Mouse (Mus musculus) ES-CJ7 (cell line): ENCODE results near the gene Duox1.

Experiments used
- DNase-seq: peaks from one replicate; pipeline ENCODE4 v3.0.0; 2011; ENCODE audit warnings: low read depth, low spot score

The Duox1 gene

DNA sequence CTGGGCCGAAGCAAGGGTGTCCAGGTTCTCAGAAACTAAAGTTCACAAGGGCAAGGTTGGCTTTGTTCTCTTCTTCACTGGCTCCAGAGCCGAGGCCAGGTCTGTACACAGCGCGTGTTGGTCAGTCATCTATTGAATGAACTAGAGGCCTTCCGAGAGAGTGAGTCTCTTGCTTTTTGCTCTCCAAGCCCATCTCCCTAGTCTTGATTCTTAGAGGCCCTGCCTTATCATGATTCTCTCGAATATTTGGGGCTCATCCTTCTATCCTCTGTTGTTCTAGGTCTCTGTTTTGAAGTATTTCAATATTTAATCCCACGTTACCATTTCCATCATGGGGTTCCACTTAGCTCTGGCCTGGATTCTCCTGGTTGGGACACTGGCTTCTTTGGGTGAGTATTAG lies at the start of gene Duox1:
Duox1 (plus strand) TSS at position 301 of the 400 bp plus-strand sequence.
- DNase-seq = no peak

DNA sequence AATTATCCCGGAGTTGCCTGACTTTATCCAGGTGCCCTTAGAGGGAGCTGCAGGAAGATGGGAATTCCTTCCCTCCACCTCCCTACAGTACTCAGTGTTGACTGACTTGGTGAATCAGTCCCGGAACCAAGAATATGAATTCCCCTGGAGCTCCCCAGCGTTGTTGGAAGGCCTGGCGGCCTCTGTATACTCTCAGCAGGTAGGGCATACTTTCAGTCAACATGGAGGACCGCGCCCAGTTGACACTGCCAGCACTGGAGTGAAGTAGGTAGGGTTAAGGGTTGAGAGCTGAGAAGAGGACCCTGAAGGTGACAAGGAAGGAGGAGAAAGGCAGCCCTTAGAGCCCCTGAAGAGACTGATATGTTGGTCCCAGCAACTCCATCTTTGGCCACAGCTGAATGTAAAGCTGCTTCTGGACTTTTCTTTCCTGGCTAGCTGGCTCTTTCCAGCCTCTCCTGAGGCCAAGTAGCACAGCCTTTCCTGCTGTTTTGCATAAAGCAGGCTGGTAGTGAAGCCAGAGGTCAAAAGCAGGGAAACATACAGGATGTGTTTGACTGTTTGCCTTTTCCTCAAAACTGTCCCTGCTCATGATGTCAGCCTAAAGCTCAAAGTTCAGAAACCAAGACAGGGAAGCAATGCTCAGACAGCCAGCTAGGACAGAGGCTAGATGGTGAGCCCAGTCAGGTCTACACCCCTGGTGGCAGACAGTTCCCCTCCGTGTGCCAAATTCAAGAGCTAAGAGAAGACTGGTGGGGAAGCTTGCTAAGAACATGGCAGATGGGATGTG lies 48.9 kb upstream of the Duox1 start:
- DNase-seq = no peak

DNA sequence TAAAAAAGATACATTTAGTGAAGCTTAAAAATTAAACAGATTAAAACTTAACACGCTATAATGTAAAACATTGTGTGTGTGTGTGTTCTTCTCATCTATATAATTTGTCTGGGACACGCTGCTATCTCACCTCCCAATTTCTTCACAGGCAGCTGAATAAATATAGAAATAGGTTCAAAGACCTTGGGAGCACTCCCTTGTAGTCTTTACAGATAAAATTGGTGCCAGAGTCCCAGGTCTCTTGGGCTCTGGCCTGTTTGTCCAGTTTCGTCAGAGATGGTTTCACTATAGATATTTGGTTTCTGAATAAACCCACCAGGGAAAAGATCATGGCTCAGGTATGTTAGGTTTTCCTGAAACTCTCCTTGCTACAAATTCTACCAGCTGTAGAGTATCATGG lies 36.7 kb upstream of the Duox1 start:
- no peak for DNase-seq

DNA sequence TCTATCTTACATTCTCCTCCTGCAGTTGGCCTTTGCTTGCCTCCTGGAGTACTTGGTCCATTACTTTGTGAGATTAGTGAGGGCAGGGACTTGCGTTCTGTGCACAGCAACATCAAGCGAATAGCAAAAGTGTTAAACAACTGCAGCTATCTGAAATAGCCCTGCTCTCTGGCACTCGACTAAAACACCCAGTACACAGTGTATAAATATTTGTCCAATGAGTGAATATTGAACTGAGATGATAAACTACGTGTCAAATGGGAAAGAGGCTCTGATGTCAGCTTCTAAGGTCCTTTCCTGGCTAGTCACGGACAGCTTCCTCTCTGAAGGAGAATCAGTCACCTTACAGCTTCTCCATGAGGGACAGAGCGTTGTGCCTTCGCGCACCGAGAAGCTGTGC lies 31.4 kb upstream of the Duox1 start:
- no peak for DNase-seq

DNA sequence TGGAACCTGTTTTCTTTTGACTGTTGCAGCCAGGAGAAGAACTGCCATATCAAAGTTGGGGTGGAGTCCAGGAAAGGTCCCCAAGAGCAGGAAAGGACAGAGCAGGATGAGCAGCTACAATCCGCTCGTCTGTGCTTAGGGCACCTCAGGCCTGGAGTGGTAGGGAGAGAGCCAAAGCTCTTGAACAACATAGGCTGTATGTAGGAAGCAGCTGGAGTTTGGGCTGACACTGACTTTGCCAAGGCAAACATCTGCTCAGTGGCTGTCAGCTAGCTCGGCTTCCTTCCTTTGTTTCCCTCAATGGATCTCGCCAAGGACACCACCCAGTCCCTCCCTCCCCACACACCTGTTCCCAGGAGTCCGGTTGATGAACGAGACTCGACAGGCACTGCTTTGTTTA lies 29.3 kb upstream of the Duox1 start:
- DNase-seq = no peak

DNA sequence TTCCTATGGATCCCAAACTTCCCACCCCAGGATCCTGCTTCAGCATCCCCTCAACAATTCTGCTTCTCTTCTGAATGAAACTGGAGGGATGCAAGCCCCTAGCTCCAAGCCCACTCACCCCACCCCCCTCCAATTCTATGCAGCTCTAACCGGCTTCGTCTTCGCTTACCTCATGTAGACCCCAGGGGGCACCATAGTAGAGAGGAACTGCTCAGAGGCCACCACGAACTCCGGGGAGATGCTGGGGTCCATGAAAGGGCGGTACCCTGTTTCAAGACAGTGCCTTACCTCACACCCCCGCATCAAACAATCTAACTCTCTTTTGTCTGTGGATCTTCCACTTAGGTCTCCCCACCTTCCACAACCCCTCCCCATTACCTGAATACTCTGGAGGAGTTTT lies 20.6 kb upstream of the Duox1 start:
- no peak for DNase-seq

DNA sequence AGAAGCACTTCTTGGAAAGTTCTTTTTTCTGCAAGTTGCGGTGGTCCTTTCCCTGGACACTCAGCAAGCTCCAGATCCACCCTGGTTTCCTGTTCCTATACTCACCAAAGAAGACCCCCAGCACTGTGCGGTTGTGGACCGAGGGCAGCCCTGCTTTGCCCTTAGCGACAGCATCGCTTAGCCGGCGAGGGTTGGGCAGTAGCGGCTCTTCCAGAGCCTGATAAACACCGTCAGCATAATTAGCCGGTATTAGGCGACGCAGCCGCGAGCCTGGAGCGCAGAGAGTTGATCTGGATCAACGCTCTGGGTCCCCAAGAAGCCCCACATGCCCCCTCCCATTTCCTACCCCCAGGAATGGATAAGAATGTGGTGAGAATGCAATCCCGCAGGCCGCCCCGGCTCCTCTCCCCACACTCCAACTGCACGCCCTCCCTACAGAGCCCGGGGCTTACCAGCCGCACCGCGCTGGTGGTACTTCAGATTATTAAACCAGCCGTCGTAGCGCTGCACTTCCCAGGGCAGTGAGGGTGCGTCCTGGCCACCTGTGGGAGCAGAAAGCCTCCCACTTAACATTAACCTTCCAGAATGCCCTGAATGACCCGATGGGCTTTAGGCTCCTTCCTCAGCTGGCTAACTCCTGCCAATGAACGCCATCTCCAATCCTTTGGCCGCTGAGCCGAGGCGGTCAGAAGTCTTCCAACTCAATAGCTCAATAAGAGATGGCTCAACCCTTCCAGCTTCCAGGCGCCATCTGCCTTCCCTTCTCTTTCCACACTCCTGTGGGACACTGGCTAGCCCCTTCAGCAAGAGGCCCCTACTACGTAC lies 18.0 kb upstream of the Duox1 start:
- no peak for DNase-seq

DNA sequence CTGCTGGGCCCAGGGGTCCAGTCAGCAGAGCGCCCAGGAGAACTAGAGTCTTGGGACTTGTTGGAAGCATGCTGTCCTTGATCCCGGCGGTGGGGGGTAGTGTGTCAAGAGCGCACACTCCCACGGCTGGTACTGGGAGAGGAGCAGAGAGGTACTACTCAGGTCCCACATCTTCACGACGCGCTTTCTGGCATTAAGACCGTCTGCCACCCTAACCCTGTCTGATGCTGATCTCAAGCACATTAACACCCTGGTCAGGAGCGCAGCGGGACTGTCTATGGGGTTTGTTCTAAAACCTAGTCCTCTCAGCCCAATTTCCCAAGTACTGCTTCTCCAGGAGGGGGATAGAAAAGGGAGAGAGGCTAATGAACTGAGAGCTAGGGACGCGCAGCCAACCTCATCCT lies 17.4 kb upstream of the Duox1 start, which contains the start of gene Duox2:
Duox2 (minus strand) TSS at position 354 of the 404 bp plus-strand sequence.
- no peak for DNase-seq

DNA sequence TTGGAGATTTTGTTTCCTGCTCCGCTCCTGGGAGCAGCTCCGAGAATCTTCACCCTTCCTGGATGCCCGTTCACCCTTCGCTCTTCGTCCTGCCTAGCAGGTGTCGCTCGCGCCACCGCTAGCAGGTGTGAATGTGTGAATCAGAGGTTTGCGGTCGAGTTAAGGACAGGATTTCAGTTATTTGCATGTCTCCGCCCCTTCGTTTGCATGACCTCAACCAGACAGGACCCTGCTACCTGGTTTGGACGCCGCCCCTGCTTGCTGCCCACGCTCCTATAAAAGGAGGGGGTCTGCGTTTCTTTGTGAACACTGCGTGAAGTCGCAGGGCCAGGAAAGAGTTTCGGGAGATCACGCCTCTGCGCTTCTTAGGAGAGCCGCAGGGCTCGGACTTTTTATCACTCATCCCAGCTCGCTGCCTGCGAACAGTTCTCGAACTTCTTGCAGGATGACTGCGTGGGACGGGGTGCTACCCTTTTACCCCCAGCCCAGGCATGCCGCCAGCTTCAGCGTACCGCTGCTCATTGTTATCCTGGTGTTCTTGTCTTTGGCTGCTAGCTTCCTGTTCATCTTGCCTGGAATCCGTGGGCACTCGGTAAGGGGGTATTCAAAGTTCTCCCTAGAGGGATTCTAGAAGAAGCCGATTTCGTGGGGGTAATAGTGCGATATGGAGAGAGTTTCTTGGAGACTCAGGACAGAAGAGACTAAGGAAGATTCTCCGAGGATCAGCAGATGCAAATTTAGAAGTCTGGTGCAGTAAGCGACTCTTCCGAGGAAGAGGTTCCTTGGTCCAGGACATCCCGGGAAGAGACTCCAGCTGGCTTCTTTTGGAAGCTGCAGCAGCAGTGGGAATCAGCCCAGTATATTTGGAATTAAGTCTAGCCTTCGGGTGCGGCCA lies 16.6 kb upstream of the Duox1 start, which contains the start of gene Duoxa2:
Duoxa2 (plus strand) TSS at position 305 of the 895 bp plus-strand sequence.
- DNase-seq = peak; percentile 83

DNA sequence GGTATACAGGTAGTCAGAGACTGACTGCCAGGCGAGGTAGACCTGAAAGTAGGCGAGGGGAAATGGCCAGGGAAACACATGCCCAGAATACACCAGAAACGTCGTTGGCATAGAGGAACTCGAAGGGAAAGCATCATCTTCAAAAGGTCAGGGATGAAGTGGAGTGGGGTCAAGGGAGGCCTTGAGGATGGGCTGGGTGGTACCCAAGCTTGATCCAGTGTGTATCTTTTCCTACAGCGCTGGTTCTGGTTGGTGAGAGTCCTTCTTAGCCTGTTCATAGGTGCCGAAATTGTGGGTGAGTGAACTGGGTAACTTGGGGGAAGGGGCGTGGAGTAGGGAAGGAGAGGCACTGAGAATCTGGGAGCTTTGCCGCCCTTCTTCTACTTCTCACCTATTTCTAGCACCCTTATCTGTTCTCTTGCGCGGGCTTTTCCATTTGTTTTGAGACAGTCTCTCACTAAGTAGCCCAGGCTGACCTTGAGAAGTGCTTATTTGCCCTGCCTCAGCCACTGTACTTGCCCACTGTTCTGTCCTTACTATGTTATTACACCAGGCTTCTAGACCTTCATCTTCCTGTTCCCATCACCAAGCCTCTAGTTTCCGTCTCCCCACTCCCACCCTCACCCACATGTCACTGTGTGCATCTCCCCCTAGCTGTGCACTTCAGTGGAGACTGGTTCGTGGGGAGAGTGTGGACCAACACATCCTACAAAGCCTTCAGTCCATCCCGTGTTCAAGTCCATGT lies 15.4 kb upstream of the Duox1 start:
- no peak for DNase-seq

DNA sequence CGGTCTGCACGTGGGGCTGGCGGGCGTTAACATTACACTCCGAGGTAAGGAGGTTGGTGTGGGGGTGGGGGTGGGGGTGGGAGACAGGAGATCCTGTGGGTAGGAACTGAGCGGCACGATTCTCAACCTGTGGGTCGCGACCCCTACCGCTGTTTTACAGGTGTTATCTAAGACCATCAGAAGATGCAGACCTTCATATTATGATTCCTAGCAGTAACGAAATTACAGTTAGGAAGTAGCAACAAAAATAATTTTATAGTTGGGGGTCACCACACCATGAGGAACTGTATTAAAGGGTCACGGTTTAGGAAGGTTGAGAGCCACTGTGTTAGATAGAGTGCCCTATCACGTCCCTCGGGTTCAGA lies 14.8 kb upstream of the Duox1 start:
- no peak for DNase-seq

DNA sequence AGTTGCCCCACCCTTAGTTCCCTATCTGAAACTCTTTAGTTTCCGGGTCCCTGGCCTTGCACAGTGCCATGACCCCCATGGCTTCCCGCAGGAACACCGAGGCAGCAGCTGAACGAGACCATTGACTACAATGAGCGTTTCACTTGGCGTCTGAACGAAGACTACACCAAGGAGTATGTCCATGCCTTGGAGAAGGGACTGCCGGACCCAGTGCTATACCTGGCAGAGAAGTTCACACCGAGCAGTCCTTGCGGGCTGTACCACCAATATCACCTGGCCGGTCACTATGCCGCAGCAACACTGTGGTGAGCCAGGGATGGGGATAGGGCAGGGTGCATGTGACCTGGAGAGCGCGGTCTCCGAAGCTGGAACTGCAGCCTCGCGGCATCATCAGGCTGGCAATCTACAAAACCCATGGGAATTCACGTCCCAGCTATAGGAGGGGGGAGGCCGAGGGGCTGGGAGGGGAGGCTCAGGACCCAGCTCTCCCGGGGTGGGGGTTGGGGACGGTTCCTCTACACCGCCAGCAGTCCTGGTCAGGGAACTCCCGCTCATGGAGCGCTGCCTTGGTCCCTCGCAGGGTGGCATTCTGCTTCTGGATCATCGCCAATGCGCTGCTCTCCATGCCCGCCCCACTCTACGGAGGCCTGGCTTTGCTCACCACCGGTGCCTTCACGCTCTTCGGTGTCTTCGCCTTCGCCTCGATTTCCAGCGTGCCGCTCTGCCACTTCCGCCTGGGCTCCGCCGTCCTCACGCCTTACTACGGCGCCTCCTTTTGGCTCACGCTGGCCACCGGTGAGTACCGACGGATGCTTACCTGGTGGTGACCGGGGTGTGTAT lies 14.2 kb upstream of the Duox1 start:
- DNase-seq = no peak

DNA sequence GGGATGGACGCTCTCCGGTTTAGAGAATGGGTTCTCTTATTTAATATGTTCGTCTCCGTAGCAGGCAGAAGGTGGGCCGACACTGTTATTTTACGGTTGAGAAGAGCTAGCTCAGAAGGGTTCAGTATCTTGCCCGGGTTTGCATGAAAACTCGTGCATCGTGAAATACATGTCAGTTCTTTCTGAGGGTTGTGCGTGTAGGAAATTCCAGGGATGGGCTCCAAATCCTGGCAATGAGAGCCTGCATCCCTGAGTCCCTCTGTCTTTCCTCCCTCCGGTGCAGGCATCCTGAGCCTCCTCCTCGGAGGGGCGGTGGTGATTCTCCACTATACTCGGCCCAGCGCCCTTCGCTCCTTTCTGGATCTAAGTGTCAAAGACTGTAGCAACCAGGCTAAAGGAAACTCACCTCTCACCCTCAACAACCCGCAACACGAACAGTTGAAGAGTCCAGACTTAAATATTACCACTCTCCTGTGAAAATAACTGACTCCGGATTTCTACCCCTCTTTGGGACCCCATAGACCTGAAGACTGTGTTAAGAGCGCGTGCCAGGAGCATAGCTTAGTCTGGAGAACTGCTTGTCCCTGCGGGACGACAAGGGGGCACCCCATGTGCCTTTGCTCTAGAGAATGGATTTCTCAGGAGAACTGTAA lies 13.4 kb upstream of the Duox1 start:
- no peak for DNase-seq

DNA sequence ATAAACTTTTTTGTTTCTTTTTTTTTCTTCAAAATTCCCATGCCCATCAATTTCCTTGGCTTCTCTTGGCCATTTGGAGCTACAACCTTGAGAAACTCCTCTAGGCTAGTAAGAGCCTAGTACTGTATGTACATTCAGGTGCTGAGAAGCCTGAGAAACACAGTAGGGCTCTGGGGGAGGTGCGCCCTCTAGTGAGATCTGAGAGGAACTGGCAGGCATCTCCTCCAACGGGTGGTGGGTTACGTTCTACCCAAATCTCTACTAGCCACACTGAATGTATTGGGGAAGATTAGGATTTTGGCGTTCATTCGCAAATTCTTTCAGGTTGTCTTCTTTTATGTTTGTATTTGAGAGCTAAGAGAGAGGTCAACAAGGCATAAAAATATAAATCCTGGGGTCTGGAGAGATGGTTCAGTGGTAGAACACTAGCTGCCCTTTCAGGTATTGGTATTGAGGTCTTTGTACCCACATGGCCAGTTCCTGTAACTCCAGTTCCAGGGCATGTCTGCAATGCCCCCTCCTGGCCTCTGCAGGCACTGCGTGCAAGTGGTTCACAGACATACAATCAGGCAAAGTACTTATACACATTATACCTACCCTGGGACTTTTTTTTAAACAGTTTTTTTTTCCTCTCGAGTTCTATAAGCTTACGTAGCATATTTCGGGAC lies 12.8 kb upstream of the Duox1 start:
- DNase-seq = peak; percentile 94

DNA sequence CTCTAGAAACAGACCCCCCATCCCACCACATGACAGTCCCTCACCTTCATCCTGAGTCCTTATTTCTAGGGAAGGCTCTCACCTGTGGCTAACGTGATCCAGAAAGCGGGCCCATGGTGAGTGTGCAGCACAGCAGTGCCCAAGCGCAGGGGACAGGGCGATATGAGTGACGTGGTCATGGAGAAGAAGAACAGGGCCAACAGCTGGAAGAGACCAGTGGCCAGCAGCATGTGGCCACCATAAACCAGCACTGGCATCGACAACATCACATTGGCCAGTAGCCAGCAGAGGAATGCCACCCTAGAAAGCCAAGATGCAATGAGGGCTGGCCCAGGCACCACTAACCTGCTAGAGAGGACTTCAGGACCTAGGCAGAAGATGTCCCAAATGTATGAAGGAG lies 10.9 kb upstream of the Duox1 start:
- no peak for DNase-seq

DNA sequence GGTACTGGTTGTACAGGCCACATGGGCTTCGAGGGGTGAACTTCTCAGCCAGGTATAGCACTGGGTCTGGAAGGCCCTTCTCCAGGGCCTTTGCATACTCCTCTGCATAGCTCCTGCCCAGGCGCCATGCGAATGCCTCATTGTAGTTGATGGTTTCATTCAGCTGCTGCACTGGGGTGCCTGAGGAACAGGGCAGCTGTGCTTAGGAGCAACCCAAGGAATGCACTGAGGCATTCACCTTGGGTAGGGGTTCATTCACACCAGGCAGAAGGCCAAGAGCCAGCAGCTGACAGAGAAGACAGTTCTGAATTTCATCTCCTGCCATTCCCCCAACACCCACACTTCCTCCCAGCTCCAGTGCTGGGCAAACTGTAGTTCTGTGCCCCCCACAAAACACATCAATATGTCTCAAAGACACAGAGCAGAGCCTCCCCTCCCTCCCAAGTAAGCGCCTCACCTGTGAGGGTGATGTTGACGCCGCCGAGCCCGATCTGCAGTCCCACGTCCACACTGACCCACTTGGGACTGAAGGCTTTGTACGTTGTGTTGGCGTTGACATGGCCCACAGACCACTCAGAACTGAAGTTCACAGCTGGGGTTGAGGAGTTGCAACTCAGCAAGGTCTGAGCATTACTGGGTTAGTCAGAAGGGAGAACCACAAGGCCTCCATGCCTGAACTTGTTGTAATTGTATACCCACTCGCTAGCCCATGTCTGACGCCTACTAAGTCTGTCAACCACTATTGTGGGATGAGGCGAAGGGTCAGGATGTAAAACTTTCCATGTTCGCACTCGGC lies 10.2 kb upstream of the Duox1 start:
- DNase-seq = no peak

DNA sequence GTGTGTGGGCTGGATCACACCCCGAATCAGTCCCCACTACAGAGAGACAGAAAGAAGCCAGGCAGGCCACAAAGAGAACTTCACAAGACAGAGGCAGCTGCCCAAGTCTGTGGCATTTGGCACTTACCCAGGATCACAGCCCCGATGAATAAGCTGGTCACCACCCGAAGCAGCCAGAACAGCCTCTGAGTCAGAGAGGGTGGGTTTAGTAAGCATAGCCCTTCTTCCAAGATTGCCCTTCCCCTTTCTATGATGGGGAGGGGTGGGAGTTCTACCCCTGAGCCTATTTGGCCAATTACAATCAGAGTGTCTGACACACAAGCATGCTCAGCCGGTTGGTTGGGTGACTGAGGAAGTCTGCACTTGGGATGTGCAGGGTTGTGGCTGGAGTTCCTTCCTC lies 9.3 kb upstream of the Duox1 start:
- DNase-seq = no peak

DNA sequence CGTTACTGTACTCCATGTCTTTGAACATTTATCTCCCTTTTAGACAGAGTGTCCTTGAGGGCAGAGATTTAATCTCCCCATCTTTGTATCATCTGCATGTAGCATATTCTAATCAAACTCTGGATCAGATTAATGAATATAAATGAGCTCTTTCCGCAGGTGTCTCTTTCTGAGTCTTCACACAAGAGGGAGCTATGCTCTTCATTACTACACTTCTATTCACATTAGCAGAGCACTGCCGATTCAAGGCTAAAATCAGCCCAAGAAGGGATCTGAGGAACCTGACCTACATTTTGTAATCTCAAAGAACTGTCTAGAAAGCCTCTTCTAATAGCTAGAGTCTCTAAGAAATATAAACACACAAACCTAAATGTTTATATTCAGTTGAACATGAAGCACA lies 5.8 kb upstream of the Duox1 start:
- no peak for DNase-seq
